Mouse (Mus musculus) myocyte (in vitro differentiated cells): Measurements from ENCODE around the gene Nrbp1.

Experiments
- CEBPB ChIP-seq: IDR thresholded peaks from 2 replicates; pipeline ENCODE4 v1.6.1; 2011; ENCODE audit warnings: mild to moderate bottlenecking, moderate library complexity; ENCODE audit not compliant: poor library complexity, insufficient read depth, severe bottlenecking
- E2F4 ChIP-seq: IDR thresholded peaks from one replicate; pipeline ENCODE4 v1.6.1; 2011; ENCODE audit warnings: mild to moderate bottlenecking, control low read depth, moderate library complexity; ENCODE audit not compliant: insufficient read depth
- MAX ChIP-seq: IDR thresholded peaks from one replicate; pipeline ENCODE4 v1.6.1; 2011; ENCODE audit warnings: low read depth, mild to moderate bottlenecking, control low read depth
- MYOD1 ChIP-seq, 3 experiments: IDR thresholded peaks; one replicate each; pipeline ENCODE4 v1.6.1; 2011; ENCODE audit warnings: control low read depth in 2 of 3, low read depth in 2 of 3, mild to moderate bottlenecking in 2 of 3, moderate library complexity in 1 of 3; ENCODE audit not compliant: insufficient read length in 2 of 3, control insufficient read depth in 1 of 3
- MYOG ChIP-seq, 3 experiments: IDR thresholded peaks; one replicate each; pipeline ENCODE4 v1.6.1; 2011; ENCODE audit warnings: control low read depth in 2 of 3, low read depth in 2 of 3, mild to moderate bottlenecking in 2 of 3; ENCODE audit not compliant: insufficient read length in 2 of 3, control insufficient read depth in 1 of 3, insufficient read depth in 1 of 3
- POLR2A ChIP-seq: IDR thresholded peaks from one replicate; pipeline ENCODE4 v1.6.1; 2011; ENCODE audit warnings: low read depth, mild to moderate bottlenecking, control low read depth, moderate library complexity; ENCODE audit not compliant: insufficient read length
- POLR2AphosphoS2 ChIP-seq: IDR thresholded peaks from one replicate; pipeline ENCODE4 v1.6.1; 2011; ENCODE audit warnings: low read depth, control low read depth; ENCODE audit not compliant: insufficient read length
- SRF ChIP-seq: IDR thresholded peaks from one replicate; pipeline ENCODE4 v1.6.1; 2011; ENCODE audit warnings: low read depth; ENCODE audit not compliant: control insufficient read depth, insufficient read length
- TCF12 ChIP-seq: IDR thresholded peaks from one replicate; pipeline ENCODE4 v1.6.1; 2011; ENCODE audit warnings: mild to moderate bottlenecking, control low read depth; ENCODE audit not compliant: poor library complexity, insufficient read depth, severe bottlenecking
- TCF3 ChIP-seq: IDR thresholded peaks from one replicate; pipeline ENCODE4 v1.6.1; 2011; ENCODE audit warnings: low read depth, control low read depth; ENCODE audit not compliant: insufficient read length
- USF1 ChIP-seq: IDR thresholded peaks from one replicate; pipeline ENCODE4 v1.6.1; 2011; ENCODE audit warnings: low read depth, mild to moderate bottlenecking, control low read depth, moderate library complexity

- no peak for TF ChIP-seq MAX
- TF ChIP-seq USF1: no peak
- no peak for TF ChIP-seq POLR2A
- TF ChIP-seq POLR2AphosphoS2: peak; percentile 73
- TF ChIP-seq TCF3: no peak
- TF ChIP-seq TCF12: no peak
- no peak for TF ChIP-seq MYOG (IDR thresholded peaks at IDR 0.05; ENCODE audit: control insufficient read depth in 1 of 3, insufficient read depth in 1 of 3, insufficient read length in 2 of 3, low read depth in 2 of 3)
- no peak for TF ChIP-seq E2F4
- TF ChIP-seq CEBPB: no peak
- TF ChIP-seq SRF: no peak
- no peak for TF ChIP-seq MYOD1 (IDR thresholded peaks at IDR 0.05; ENCODE audit: control insufficient read depth in 1 of 3, insufficient read length in 2 of 3, low read depth in 2 of 3)
Measured at GRCm38 (mm10) chr5:31251541-31252101, 11.0 kb downstream of the Nrbp1 start, which contains the start of gene Krtcap3.
